In genomic region chr1:58101531-58102146, GRCm38 (mm10) we compare ENCODE assay signal across 13 mouse cellular contexts. TPM values are rescaled to one million over a fixed set of nuclear protein-coding genes. Genes with fewer than 3 reads are reported as not detected.
A peak's percentile ranks its signal among the peaks of the same experiment; 100 is the strongest.
DNase-seq lines count a peak whose midpoint lies in the region; ATAC-seq lines count a peak whose summit lies in the region.
"Had no signal": no experiment of that assay in that cellular context is flagged by ENCODE, and none has a peak within 500 bp of the region (broad histone marks: within the 10 kb centered on the region; RNA-seq: fewer than 3 reads in every experiment).

No protein-coding gene starts in this region.

- WGBS in lung, embryonic 15.5 days, result 47% methylated on average over 2 of the region's 2 CpGs
- WGBS in forebrain, embryonic 11.5 days, result 81% methylated on average over 2 of the region's 2 CpGs

- no peak overlapping the region for H3K9ac ChIP-seq in lung, embryonic 15.5 days
- no peak overlapping the region for H3K9ac ChIP-seq in forebrain, embryonic 11.5 days (ENCODE audit: low read length)
- H3K9ac ChIP-seq: heart, embryonic 15.5 days had no signal

- no peak overlapping the region for H3K4me2 ChIP-seq in lung, embryonic 15.5 days
- H3K4me2 ChIP-seq in forebrain, embryonic 11.5 days (ENCODE audit: low read depth, low read length, severe bottlenecking), result no peak overlapping the region
- H3K4me2 ChIP-seq: heart, embryonic 15.5 days had no signal

- H3K9me3 ChIP-seq in lung, embryonic 15.5 days, result no peaks in the 10 kb centered on the region
- H3K9me3 ChIP-seq in forebrain, embryonic 11.5 days (ENCODE audit: control insufficient read depth, low read length), result no peaks in the 10 kb centered on the region
- H3K9me3 ChIP-seq: forebrain, embryonic 10.5 days; heart, embryonic 15.5 days had no signal

- DNase-seq in heart, adult 18-20 months, result peak; percentile 70 to 81
- DNase-seq in heart, postnatal 4 days, result no peak
- DNase-seq in 416B (ENCODE audit: low read depth), result peak; percentile 86
- DNase-seq in c-Kit-positive CD71-positive TER-119-positive erythroid progenitor cells, embryonic 14.5 days (ENCODE audit: low spot score), result no peak
- no peak for DNase-seq in forebrain, embryonic 11.5 days (ENCODE audit: low spot score)
- DNase-seq: cerebellum, postnatal 14 days; left cerebral cortex, postnatal 4 days had no signal

- no peaks in the 10 kb centered on the region for H3K27me3 ChIP-seq in lung, embryonic 15.5 days
- H3K27me3 ChIP-seq in forebrain, embryonic 11.5 days (ENCODE audit: control insufficient read depth, insufficient read depth, low read length), result no peaks in the 10 kb centered on the region
- H3K27me3 ChIP-seq: heart, embryonic 15.5 days had no signal

- H3K36me3 ChIP-seq in lung, embryonic 15.5 days, result no peaks in the 10 kb centered on the region
- H3K36me3 ChIP-seq in forebrain, embryonic 11.5 days (ENCODE audit: control insufficient read depth, insufficient read depth, low read length), result no peaks in the 10 kb centered on the region
- H3K36me3 ChIP-seq: forebrain, embryonic 10.5 days; heart, embryonic 15.5 days had no signal

- H3K27ac ChIP-seq in brown adipose tissue, adult 24 weeks (replicated peaks; ENCODE audit: low read depth, low read length), result peak overlapping the region; percentile 47
- 0 out of 2 replicates have a peak overlapping the region, but pooled peaks have one; percentile 29 for H3K27ac ChIP-seq in lung, embryonic 15.5 days
- no peak overlapping the region for H3K27ac ChIP-seq in forebrain, embryonic 11.5 days (ENCODE audit: low read depth, low read length)
- H3K27ac ChIP-seq: forebrain, embryonic 10.5 days; heart, embryonic 15.5 days had no signal

- ATAC-seq in lung, embryonic 15.5 days (ENCODE audit: borderline replicate concordance, extremely low read depth, low FRiP score, low TSS enrichment), result peak; percentile 52; the same call in 1 of the 2 replicates
- no peak for ATAC-seq in erythroid progenitor cell, adult 5-6 weeks (replicated peaks; ENCODE audit: low FRiP score, poor library complexity, severe bottlenecking)
- ATAC-seq in forebrain, embryonic 11.5 days (replicated peaks; ENCODE audit: low FRiP score), result no peak
- ATAC-seq: midbrain, embryonic 16.5 days had no signal

- peaks cover 2% of the 10 kb centered on the region for H3K4me1 ChIP-seq in brown adipose tissue, adult 24 weeks (ENCODE audit: control insufficient read depth, insufficient read depth, insufficient read length, low read length)
- peaks cover 6% of the 10 kb centered on the region; the same call in 1 of the 2 replicates for H3K4me1 ChIP-seq in lung, embryonic 15.5 days
- no peaks in the 10 kb centered on the region for H3K4me1 ChIP-seq in forebrain, embryonic 11.5 days (replicated peaks; ENCODE audit: control insufficient read depth, insufficient read depth, low read length)
- H3K4me1 ChIP-seq: forebrain, embryonic 10.5 days; heart, embryonic 15.5 days had no signal

- no peak overlapping the region for H3K4me3 ChIP-seq in brown adipose tissue, adult 24 weeks (ENCODE audit: insufficient read depth, low read depth, low read length)
- no peak overlapping the region for H3K4me3 ChIP-seq in lung, embryonic 15.5 days
- H3K4me3 ChIP-seq in forebrain, embryonic 11.5 days (ENCODE audit: low read depth, low read length), result no peak overlapping the region
- H3K4me3 ChIP-seq: forebrain, embryonic 10.5 days; heart, embryonic 15.5 days had no signal

RNA-seq across cellular contexts. Expression of gene Aox3, which starts 11.3 kb away (rescaled TPM):
- total RNA-seq in heart, adult 18-20 months (2021), result 1 to 10 TPM; 1.5 to 2.8 TPM
- total RNA-seq in heart, postnatal 4 days (2021), result under 1 TPM; 0.14 to 0.26 TPM
- 0.63 TPM in 1 of 2 replicates, not detected in the other for polyA plus RNA-seq in brown adipose tissue, adult 24 weeks (2012; ENCODE audit: insufficient read depth, insufficient read length, missing spikeins)
- 1.3 and 1.4 TPM in 2 replicates for polyA plus RNA-seq in lung, embryonic 15.5 days (2015; fragmentation: Nextera tagmentation; extraction: Ambion mirVana)
- total RNA-seq in erythroid progenitor cell, adult 5-6 weeks (2015; ENCODE audit: low replicate concordance), result not detected in 2 replicates
- not detected in 2 replicates for total RNA-seq in erythroid progenitor cell, adult 5-6 weeks (2017; ENCODE audit: low replicate concordance)
- polyA plus RNA-seq in forebrain, embryonic 11.5 days (2014; fragmentation: Nextera tagmentation; extraction: Ambion mirVana), result 0.09 TPM in 1 of 2 replicates, not detected in the other
- polyA plus RNA-seq: forebrain, embryonic 10.5 days had no signal

Comparison
In these comparisons a context has a peak if more than half of its experiments do, and no peak if none do; other contexts are left out.
1. DNase-seq: peak in heart, adult 18-20 months (2 of 2) and 416B (single experiment); none in heart, postnatal 4 days (single experiment), c-Kit-positive CD71-positive TER-119-positive erythroid progenitor cells, embryonic 14.5 days (single experiment) and forebrain, embryonic 11.5 days (single experiment).